Comparison of ENCODE assay signal across 10 mouse cellular contexts in the genomic region with DNA sequence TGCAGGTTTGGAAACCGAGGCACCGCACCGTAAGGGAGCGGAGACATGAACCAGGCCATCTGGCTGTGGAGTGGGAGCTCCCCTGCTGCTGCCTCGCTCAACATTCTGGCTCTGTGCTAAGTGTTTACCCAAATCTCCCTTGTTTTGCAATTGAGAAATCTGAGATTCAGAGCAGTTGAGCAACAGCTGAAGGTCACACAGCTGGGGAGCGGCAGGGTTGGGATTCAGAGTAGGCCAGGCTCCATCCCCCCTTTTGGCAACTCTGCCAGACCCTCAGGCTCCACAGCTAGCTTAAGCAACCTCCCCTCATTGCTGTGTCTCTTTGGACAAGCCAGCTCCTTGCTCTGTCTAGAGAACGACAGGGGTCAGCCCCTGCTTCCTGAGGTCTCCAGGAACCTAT. TPM values are rescaled to one million over a fixed set of nuclear protein-coding genes. Genes with fewer than 3 reads are reported as not detected.
A peak's percentile ranks its signal among the peaks of the same experiment; 100 is the strongest.
DNase-seq lines count a peak whose midpoint lies in the region; ATAC-seq and TF ChIP-seq lines count a peak whose summit lies in the region.
"Had no signal": no experiment of that assay in that cellular context is flagged by ENCODE, and none has a peak within 500 bp of the region (broad histone marks: within the 10 kb centered on the region; RNA-seq: fewer than 3 reads in every experiment).

No protein-coding gene starts in this region.

- H3K27ac ChIP-seq in hindbrain, embryonic 10.5 days = peak overlapping the region; percentile 53; the same call in 1 of the 2 replicates
- H3K27ac ChIP-seq in hindbrain, postnatal 0 days = no peak overlapping the region
- peak overlapping the region; percentile 10; the same call in 1 of the 2 replicates for H3K27ac ChIP-seq in lung, embryonic 14.5 days (ENCODE audit: low read depth)

- no peaks in the 10 kb centered on the region for H3K9me3 ChIP-seq in hindbrain, embryonic 10.5 days
- no peaks in the 10 kb centered on the region for H3K9me3 ChIP-seq in hindbrain, postnatal 0 days (ENCODE audit: low read length)
- H3K9me3 ChIP-seq in lung, embryonic 14.5 days (ENCODE audit: low read depth, low read length) = no peaks in the 10 kb centered on the region
- H3K9me3 ChIP-seq: stomach, embryonic 15.5 days had no signal

- 61% methylated on average over 7 of the region's 7 CpGs for WGBS in hindbrain, embryonic 10.5 days
- WGBS in hindbrain, postnatal 0 days = 57% methylated on average over 7 of the region's 7 CpGs
- WGBS in lung, embryonic 14.5 days = 51% methylated on average over 7 of the region's 7 CpGs

- H3K4me2 ChIP-seq in hindbrain, postnatal 0 days (ENCODE audit: low read depth, low read length) = no peak overlapping the region
- H3K4me2 ChIP-seq in lung, embryonic 14.5 days = no peak overlapping the region
- H3K4me2 ChIP-seq: stomach, embryonic 15.5 days had no signal

- H3K4me3 ChIP-seq in hindbrain, embryonic 10.5 days = no peak overlapping the region
- no peak overlapping the region for H3K4me3 ChIP-seq in hindbrain, postnatal 0 days (ENCODE audit: low read length)
- no peak overlapping the region for H3K4me3 ChIP-seq in C2C12 (ENCODE audit: insufficient read depth, poor library complexity, severe bottlenecking)
- no peak overlapping the region for H3K4me3 ChIP-seq in lung, embryonic 14.5 days (ENCODE audit: low read depth, low read length)
- H3K4me3 ChIP-seq: stomach, embryonic 15.5 days had no signal

- H3K79me2 ChIP-seq in C2C12 (ENCODE audit: control insufficient read depth, insufficient read depth) = no peaks in the 10 kb centered on the region

- H3K79me3 ChIP-seq in C2C12 (ENCODE audit: low read depth) = no peaks in the 10 kb centered on the region

- no peaks in the 10 kb centered on the region for H3K36me3 ChIP-seq in hindbrain, embryonic 10.5 days
- H3K36me3 ChIP-seq in hindbrain, postnatal 0 days (ENCODE audit: insufficient read depth, low read length) = no peaks in the 10 kb centered on the region
- H3K36me3 ChIP-seq in C2C12 (ENCODE audit: control insufficient read depth, insufficient read depth) = no peaks in the 10 kb centered on the region
- H3K36me3 ChIP-seq in lung, embryonic 14.5 days (ENCODE audit: insufficient read depth) = no peaks in the 10 kb centered on the region
- H3K36me3 ChIP-seq: stomach, embryonic 15.5 days had no signal

- no peak for ATAC-seq in hindbrain, postnatal 0 days
- 0 out of 2 replicates have a peak, but pooled peaks have one; percentile 36 for ATAC-seq in lung, embryonic 14.5 days (ENCODE audit: insufficient read depth)

- peaks cover 42% of the 10 kb centered on the region for H3K4me1 ChIP-seq in hindbrain, embryonic 10.5 days (replicated peaks)
- 0 out of 2 replicates have a peak, but pooled peaks cover 6% of the 10 kb centered on the region for H3K4me1 ChIP-seq in hindbrain, postnatal 0 days (ENCODE audit: insufficient read depth, low read length)
- H3K4me1 ChIP-seq in lung, embryonic 14.5 days (ENCODE audit: insufficient read depth) = peaks cover 9% of the 10 kb centered on the region

- no peak overlapping the region for H3K9ac ChIP-seq in hindbrain, postnatal 0 days (replicated peaks; ENCODE audit: low read length)
- H3K9ac ChIP-seq in lung, embryonic 14.5 days = no peak overlapping the region
- H3K9ac ChIP-seq: stomach, embryonic 15.5 days had no signal

- no peak for TF ChIP-seq POLR2A in brain, embryonic 14.5 days (IDR thresholded peaks at IDR 0.05; ENCODE audit: borderline replicate concordance, extremely low read depth, insufficient read depth, insufficient read length, poor library complexity, severe bottlenecking)

- no peak overlapping the region for H3ac ChIP-seq in C2C12 (ENCODE audit: control insufficient read depth, insufficient read length, low read depth)

- TF ChIP-seq CTCF in hindbrain, postnatal 0 days (IDR thresholded peaks at IDR 0.05; ENCODE audit: low read depth) = no peak
- no peak for TF ChIP-seq CTCF in C2C12 (IDR thresholded peaks at IDR 0.05; ENCODE audit: control insufficient read depth, insufficient read depth, insufficient read length)
- TF ChIP-seq CTCF in brain, embryonic 14.5 days (IDR thresholded peaks at IDR 0.05; ENCODE audit: borderline replicate concordance, extremely low read depth, insufficient read depth, insufficient read length) = no peak
- no peak for TF ChIP-seq CTCF in lung, embryonic 14.5 days (IDR thresholded peaks at IDR 0.05; ENCODE audit: low read depth)

- DNase-seq in hindbrain, embryonic 10.5 days (ENCODE audit: low spot score) = peak; percentile 49
- DNase-seq in hindbrain, postnatal 0 days (ENCODE audit: low spot score) = no peak
- DNase-seq in brain, embryonic 14.5 days (ENCODE audit: low read depth) = peak; percentile 20
- peak; percentile 75 for DNase-seq in lung, embryonic 14.5 days
- no peak for DNase-seq in right cerebral cortex, adult 2 months (ENCODE audit: low spot score in 2 of 2)
- no peak for DNase-seq in c-Kit-positive CD71-positive TER-119-positive erythroid progenitor cells, embryonic 14.5 days (ENCODE audit: low spot score)
- no peak for DNase-seq in thymus, adult 18-20 months

- 0 out of 2 replicates have a peak, but pooled peaks cover 4% of the 10 kb centered on the region for H3K27me3 ChIP-seq in hindbrain, embryonic 10.5 days (ENCODE audit: insufficient read depth, poor library complexity, severe bottlenecking)
- H3K27me3 ChIP-seq in hindbrain, postnatal 0 days (ENCODE audit: insufficient read depth, low read length) = no peaks in the 10 kb centered on the region
- H3K27me3 ChIP-seq in C2C12 (ENCODE audit: control insufficient read depth, insufficient read depth, insufficient read length) = no peaks in the 10 kb centered on the region
- no peaks in the 10 kb centered on the region for H3K27me3 ChIP-seq in lung, embryonic 14.5 days (ENCODE audit: insufficient read depth, low read length)
- H3K27me3 ChIP-seq: stomach, embryonic 15.5 days had no signal

TF ChIP-seq in C2C12, 6 proteins besides CTCF, POLR2A, EP300 and RAD21:
- TF ChIP-seq CEBPB (IDR thresholded peaks at IDR 0.05; ENCODE audit: low read depth) (peak; percentile 54), MYOD1 (IDR thresholded peaks at IDR 0.05; ENCODE audit: control insufficient read depth, insufficient read length, low read depth) (no peak)

RNA-seq across cellular contexts. Expression of a gene that starts 13.3 kb away (rescaled TPM):
- 0.21 and 0.25 TPM in 2 replicates for polyA plus RNA-seq in hindbrain, embryonic 10.5 days (2016; fragmentation: Nextera tagmentation; extraction: Ambion mirVana)
- 0.40 TPM in 1 of 2 replicates, not detected in the other for total RNA-seq in hindbrain, postnatal 0 days (2014; rRNA removed)
- polyA plus RNA-seq in hindbrain, postnatal 0 days (2015; fragmentation: Nextera tagmentation; extraction: Ambion mirVana) = not detected in 2 replicates
- 0.02 TPM for polyA plus RNA-seq in C2C12 (2012; fragmentation: generic; extraction: Trizol)
- polyA plus RNA-seq in brain, embryonic 14.5 days (2012; rRNA removed) = 0.07 TPM in 1 of 2 replicates, not detected in the other
- polyA plus RNA-seq in lung, embryonic 14.5 days (2014; fragmentation: Nextera tagmentation; extraction: Ambion mirVana) = 0.30 and 0.45 TPM in 2 replicates

RNA-seq across cellular contexts. Expression of a gene that starts 52.5 kb away (rescaled TPM):
- polyA plus RNA-seq in hindbrain, embryonic 10.5 days (2016; fragmentation: Nextera tagmentation; extraction: Ambion mirVana) = 0.67 and 1.0 TPM in 2 replicates
- 1.3 TPM in 1 of 2 replicates, not detected in the other for total RNA-seq in hindbrain, postnatal 0 days (2014; rRNA removed)
- polyA plus RNA-seq in hindbrain, postnatal 0 days (2015; fragmentation: Nextera tagmentation; extraction: Ambion mirVana) = 0.08 TPM in 1 of 2 replicates, not detected in the other
- polyA plus RNA-seq in C2C12 (2012; fragmentation: generic; extraction: Trizol) = 0.18 TPM
- 0.08 and 0.16 TPM in 2 replicates for polyA plus RNA-seq in brain, embryonic 14.5 days (2012; rRNA removed)
- polyA plus RNA-seq in lung, embryonic 14.5 days (2014; fragmentation: Nextera tagmentation; extraction: Ambion mirVana) = 0.39 and 0.47 TPM in 2 replicates
- total RNA-seq: MEL had no signal

Comparison
In these comparisons a context has a peak if more than half of its experiments do, and no peak if none do; other contexts are left out.
1. DNase-seq: peak in hindbrain, embryonic 10.5 days (single experiment), brain, embryonic 14.5 days (single experiment) and lung, embryonic 14.5 days (single experiment); none in hindbrain, postnatal 0 days (single experiment), right cerebral cortex, adult 2 months (0 of 2), c-Kit-positive CD71-positive TER-119-positive erythroid progenitor cells, embryonic 14.5 days (single experiment) and thymus, adult 18-20 months (0 of 2).